Mouse (Mus musculus): Measurements from ENCODE around the gene Olfr187.
"Not testable (repeated sequence)": the region's sequence is repeated elsewhere in the genome, so short reads cannot be mapped to it uniquely, and the experiment has no call there.

Gene Olfr187

GRCm38 (mm10) chr16:59039710-59040109 lies at the start of gene Olfr187:
Gene Olfr187 (minus strand): TSS chr16:59039767.
- no peak for DNase-seq

DNA sequence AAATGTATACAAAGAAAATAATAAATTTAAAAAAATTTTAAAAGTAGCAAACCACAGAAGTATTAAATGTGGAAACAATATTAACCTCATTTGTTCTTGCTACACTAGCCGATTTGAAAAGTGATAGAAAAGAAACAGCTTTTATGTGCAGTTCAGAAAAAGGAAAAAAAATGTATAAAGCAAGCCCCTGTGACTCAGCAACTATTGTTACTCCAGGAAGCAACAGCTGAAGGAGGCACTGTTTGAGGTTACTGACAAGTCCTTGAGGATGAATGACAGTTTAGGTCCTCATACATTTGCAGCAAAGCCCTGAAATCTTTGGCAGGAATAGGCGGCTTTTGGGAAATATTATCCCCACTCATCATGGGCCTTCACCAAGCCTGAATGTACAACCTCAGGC lies 41.5 kb upstream of the Olfr187 start:
- DNase-seq, result not testable (repeated sequence)

DNA sequence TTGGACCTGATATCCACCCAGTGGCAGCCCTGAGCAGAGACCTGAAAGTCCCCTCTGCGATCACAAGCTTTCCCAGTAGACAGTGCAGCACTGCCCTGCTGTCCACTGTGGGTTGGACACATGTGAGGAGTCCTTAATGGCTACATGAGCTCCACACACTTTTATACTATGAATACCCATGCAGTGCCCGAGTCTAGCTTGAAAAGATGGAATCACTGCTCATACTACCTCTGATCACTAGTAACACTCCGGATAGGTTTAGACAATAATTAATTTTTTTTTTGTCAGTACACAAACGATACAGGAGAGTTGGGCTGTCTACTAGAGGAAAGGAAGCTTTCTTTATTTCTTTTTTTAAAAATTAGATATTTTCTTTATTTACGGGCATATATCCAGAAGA lies 38.3 kb upstream of the Olfr187 start, which contains the start of gene Olfr190:
Gene Olfr190 (minus strand): TSS at position 101 of the 400 bp plus-strand sequence.
- DNase-seq, result no peak

GRCm38 (mm10) chr16:59073520-59073919 lies 34.0 kb upstream of the Olfr187 start:
- DNase-seq, result no peak

GRCm38 (mm10) chr16:59071755-59072154 lies 32.2 kb upstream of the Olfr187 start:
- no peak for DNase-seq

GRCm38 (mm10) chr16:59062411-59062810 lies 22.8 kb upstream of the Olfr187 start:
- not testable (repeated sequence) for DNase-seq

GRCm38 (mm10) chr16:59049286-59049685 lies 9.7 kb upstream of the Olfr187 start:
- DNase-seq, result not testable (repeated sequence)

GRCm38 (mm10) chr16:59048860-59049259 lies 9.3 kb upstream of the Olfr187 start:
- DNase-seq, result no peak

- no peak for DNase-seq
These were observed 8.0 kb upstream of the Olfr187 start for GRCm38 (mm10) chr16:59047579-59047978.

GRCm38 (mm10) chr16:59045835-59046234 lies 6.3 kb upstream of the Olfr187 start:
- DNase-seq, result no peak

- DNase-seq, result no peak
These were observed 9.4 kb downstream of the Olfr187 start, which contains the start of gene Olfr186 for GRCm38 (mm10) chr16:59030191-59030590. Gene Olfr186 (minus strand): TSS chr16:59030291.

DNA sequence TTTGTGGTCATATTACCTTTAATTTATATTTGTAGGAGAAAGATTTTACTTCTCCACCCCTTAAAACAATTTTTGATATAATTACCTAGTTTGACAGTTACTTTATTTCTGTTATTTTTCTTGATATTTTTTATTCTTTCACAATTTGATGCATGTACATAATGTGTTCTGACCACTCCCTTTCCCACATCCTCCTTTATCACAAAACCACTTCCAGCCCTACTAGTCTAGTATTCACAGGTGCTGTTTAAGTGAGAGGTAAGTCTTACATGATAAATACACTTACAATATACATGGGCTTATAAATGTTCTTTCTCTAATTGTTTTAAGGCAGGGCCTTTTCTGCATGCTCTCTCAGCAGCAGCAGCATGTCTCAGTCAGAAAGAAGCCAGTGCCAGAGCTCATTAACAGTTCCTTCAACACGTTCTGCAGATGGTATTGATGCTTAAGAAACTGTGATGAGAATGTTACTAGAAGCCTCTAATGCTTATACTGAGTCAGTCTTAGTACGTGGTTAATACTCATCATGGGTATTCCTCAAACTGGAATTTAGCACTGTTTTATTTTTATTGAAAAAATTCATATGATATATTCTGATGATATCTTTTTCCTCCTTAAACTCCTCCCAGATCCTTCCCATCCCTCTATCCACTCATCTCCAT lies 26.1 kb downstream of the Olfr187 start:
- DNase-seq, result no peak

GRCm38 (mm10) chr16:59007146-59007545 lies 32.4 kb downstream of the Olfr187 start:
- no peak for DNase-seq

GRCm38 (mm10) chr16:58995057-58995456 lies 44.5 kb downstream of the Olfr187 start, which contains the start of gene Olfr183:
Gene Olfr183 (plus strand): TSS chr16:58995357.
- DNase-seq, result no peak

Measured in lung, adult 18-20 months (tissue).